Mouse (Mus musculus): ENCODE results near the gene Itgal.

DNA sequence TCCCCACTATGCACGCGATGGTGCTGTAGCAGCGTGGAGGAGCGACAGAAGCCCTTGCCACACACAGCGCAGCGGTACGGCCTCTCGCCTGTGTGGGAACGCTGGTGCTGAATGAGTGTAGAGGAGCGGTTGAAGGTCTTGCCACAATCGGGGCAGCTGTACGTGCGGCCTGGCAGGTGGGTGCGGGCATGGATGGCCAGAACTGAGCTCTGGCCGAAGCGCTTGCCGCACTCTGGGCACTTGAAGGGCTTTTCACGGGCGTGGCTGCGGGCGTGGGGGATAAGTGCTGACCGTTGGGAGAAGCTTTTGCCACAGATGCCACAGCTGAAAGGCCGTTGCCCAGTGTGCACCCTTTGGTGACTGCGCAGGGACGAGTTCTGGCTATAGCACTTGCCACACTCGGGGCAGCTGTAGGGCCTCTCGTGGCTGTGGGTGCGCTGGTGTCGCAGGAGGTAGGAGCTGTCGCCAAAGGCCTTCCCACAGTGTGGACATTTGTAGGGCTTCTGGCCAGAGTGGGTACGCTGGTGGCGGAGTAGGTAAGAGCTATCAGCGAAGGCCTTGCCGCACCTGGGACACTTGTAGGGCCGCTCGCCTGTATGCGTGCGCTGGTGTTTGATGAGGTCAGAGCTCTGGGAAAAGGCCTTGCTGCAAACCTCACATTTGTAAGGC lies 47.4 kb downstream of the Itgal start:
- TF ChIP-seq ZNF384 (IDR thresholded peaks at IDR 0.05; ENCODE audit: low read depth, low read length) (no peak), ZC3H11A (IDR thresholded peaks at IDR 0.05; ENCODE audit: borderline replicate concordance, low read depth, low read length) (no peak), MAFK (IDR thresholded peaks at IDR 0.05; ENCODE audit: insufficient read depth, low read depth, low read length) (no peak), CHD2 (IDR thresholded peaks at IDR 0.05; ENCODE audit: low read depth, low read length) (no peak), HCFC1 (IDR thresholded peaks at IDR 0.05; ENCODE audit: borderline replicate concordance, insufficient read depth, low read length) (no peak)

Data from ES-E14 (cell line).